Mouse (Mus musculus): ENCODE data around the gene Syne1. TPM values are rescaled to one million over a fixed set of nuclear protein-coding genes. Genes with fewer than 3 reads are reported as not detected.

The Syne1 gene
- polyA plus RNA-seq, 1 experiment from 2014 or later: 21.7 TPM

GRCm38 (mm10) chr10:5229129-5229528 is 322.2 kb downstream of the Syne1 start:
- Histone ChIP-seq H3K27ac (no peak overlapping the region), H3K36me3 (replicated peaks; ENCODE audit: control insufficient read depth, insufficient read depth) (peaks cover 3% of the 10 kb centered on the region; the same call in 1 of the 2 replicates), H3K9ac (no peak overlapping the region), H3K27me3 (ENCODE audit: control insufficient read depth, insufficient read depth, low read length) (no peaks in the 10 kb centered on the region), H3K4me1 (replicated peaks; ENCODE audit: control insufficient read depth, insufficient read depth, low read length) (no peaks in the 10 kb centered on the region), H3K9me3 (ENCODE audit: control insufficient read depth, low read length) (no peaks in the 10 kb centered on the region), H3K4me2 (replicated peaks) (no peak overlapping the region), H3K4me3 (replicated peaks; ENCODE audit: low read length) (no peak overlapping the region)
- WGBS: 96% methylated on average over 8 of the region's 8 CpGs
- no peak for ATAC-seq (ENCODE audit: low FRiP score)
- DNase-seq (ENCODE audit: low spot score): no peak

- Histone ChIP-seq H3K9ac (no peak overlapping the region), H3K9me3 (ENCODE audit: control insufficient read depth, low read length) (no peaks in the 10 kb centered on the region), H3K4me1 (replicated peaks; ENCODE audit: control insufficient read depth, insufficient read depth, low read length) (no peaks in the 10 kb centered on the region), H3K27ac (no peak overlapping the region), H3K4me3 (replicated peaks; ENCODE audit: low read length) (no peak overlapping the region), H3K27me3 (ENCODE audit: control insufficient read depth, insufficient read depth, low read length) (no peaks in the 10 kb centered on the region), H3K36me3 (replicated peaks; ENCODE audit: control insufficient read depth, insufficient read depth) (peaks cover 3% of the 10 kb centered on the region; the same call in 1 of the 2 replicates), H3K4me2 (replicated peaks) (no peak overlapping the region)
- DNase-seq (ENCODE audit: low spot score): no peak
- ATAC-seq (ENCODE audit: low FRiP score): no peak
- 80% methylated on average over 20 of the region's 20 CpGs for WGBS
Observed at GRCm38 (mm10) chr10:5227395-5228076, 323.7 kb downstream of the Syne1 start.

GRCm38 (mm10) chr10:5215943-5216342 is 335.3 kb downstream of the Syne1 start:
- Histone ChIP-seq H3K9ac (no peak overlapping the region), H3K9me3 (ENCODE audit: control insufficient read depth, low read length) (no peaks in the 10 kb centered on the region), H3K36me3 (replicated peaks; ENCODE audit: control insufficient read depth, insufficient read depth) (no peaks in the 10 kb centered on the region), H3K27ac (no peak overlapping the region), H3K4me2 (replicated peaks) (no peak overlapping the region), H3K4me3 (replicated peaks; ENCODE audit: low read length) (no peak overlapping the region), H3K27me3 (ENCODE audit: control insufficient read depth, insufficient read depth, low read length) (no peaks in the 10 kb centered on the region), H3K4me1 (replicated peaks; ENCODE audit: control insufficient read depth, insufficient read depth, low read length) (no peaks in the 10 kb centered on the region)
- WGBS: 61% methylated on average over 1 of the region's 1 CpGs
- DNase-seq (ENCODE audit: low spot score) (no peak), ATAC-seq (ENCODE audit: low FRiP score) (no peak)

- Histone ChIP-seq H3K4me1 (replicated peaks; ENCODE audit: control insufficient read depth, insufficient read depth, low read length) (no peaks in the 10 kb centered on the region), H3K27ac (no peak overlapping the region), H3K9me3 (ENCODE audit: control insufficient read depth, low read length) (no peaks in the 10 kb centered on the region), H3K36me3 (replicated peaks; ENCODE audit: control insufficient read depth, insufficient read depth) (0 out of 2 replicates have a peak, but pooled peaks cover 5% of the 10 kb centered on the region), H3K4me3 (replicated peaks; ENCODE audit: low read length) (no peak overlapping the region), H3K27me3 (ENCODE audit: control insufficient read depth, insufficient read depth, low read length) (no peaks in the 10 kb centered on the region), H3K9ac (no peak overlapping the region), H3K4me2 (replicated peaks) (no peak overlapping the region)
- WGBS: 57% methylated on average over 7 of the region's 7 CpGs
- no peak for DNase-seq (ENCODE audit: low spot score)
- ATAC-seq (ENCODE audit: low FRiP score): no peak
Observed at GRCm38 (mm10) chr10:5207905-5208641, 343.2 kb downstream of the Syne1 start.

GRCm38 (mm10) chr10:5205977-5206376 is 345.3 kb downstream of the Syne1 start:
- Histone ChIP-seq H3K27me3 (ENCODE audit: control insufficient read depth, insufficient read depth, low read length) (no peaks in the 10 kb centered on the region), H3K27ac (no peak overlapping the region), H3K36me3 (replicated peaks; ENCODE audit: control insufficient read depth, insufficient read depth) (0 out of 2 replicates have a peak, but pooled peaks cover 5% of the 10 kb centered on the region), H3K4me2 (replicated peaks) (no peak overlapping the region), H3K4me3 (replicated peaks; ENCODE audit: low read length) (no peak overlapping the region), H3K9me3 (ENCODE audit: control insufficient read depth, low read length) (no peaks in the 10 kb centered on the region), H3K4me1 (replicated peaks; ENCODE audit: control insufficient read depth, insufficient read depth, low read length) (no peaks in the 10 kb centered on the region), H3K9ac (no peak overlapping the region)
- DNase-seq (ENCODE audit: low spot score): no peak
- ATAC-seq (ENCODE audit: low FRiP score): no peak
- WGBS: 89% methylated on average over 3 of the region's 3 CpGs

GRCm38 (mm10) chr10:5205570-5205969 is 345.7 kb downstream of the Syne1 start:
- no peak for ATAC-seq (ENCODE audit: low FRiP score)
- DNase-seq (ENCODE audit: low spot score): no peak
- H3K27me3 ChIP-seq (ENCODE audit: control insufficient read depth, insufficient read depth, low read length): no peaks in the 10 kb centered on the region
- no peaks in the 10 kb centered on the region for H3K4me1 ChIP-seq (replicated peaks; ENCODE audit: control insufficient read depth, insufficient read depth, low read length)
- no peak overlapping the region for H3K4me2 ChIP-seq (replicated peaks)
- no peaks in the 10 kb centered on the region for H3K9me3 ChIP-seq (ENCODE audit: control insufficient read depth, low read length)
- no peak overlapping the region for H3K9ac ChIP-seq
- 92% methylated on average over 5 of the region's 5 CpGs for WGBS
- 0 out of 2 replicates have a peak, but pooled peaks cover 5% of the 10 kb centered on the region for H3K36me3 ChIP-seq (replicated peaks; ENCODE audit: control insufficient read depth, insufficient read depth)
- no peak overlapping the region for H3K4me3 ChIP-seq (replicated peaks; ENCODE audit: low read length)
- no peak overlapping the region for H3K27ac ChIP-seq

- no peaks in the 10 kb centered on the region for H3K9me3 ChIP-seq (ENCODE audit: control insufficient read depth, low read length)
- DNase-seq (ENCODE audit: low spot score) (no peak), ATAC-seq (ENCODE audit: low FRiP score) (peak; percentile 84)
- no peak overlapping the region for H3K4me2 ChIP-seq (replicated peaks)
- H3K4me1 ChIP-seq (replicated peaks; ENCODE audit: control insufficient read depth, insufficient read depth, low read length): no peaks in the 10 kb centered on the region
- H3K27ac ChIP-seq: peak overlapping the region; percentile 53; the same call in 1 of the 2 replicates
- no peaks in the 10 kb centered on the region for H3K27me3 ChIP-seq (ENCODE audit: control insufficient read depth, insufficient read depth, low read length)
- H3K9ac ChIP-seq: no peak overlapping the region; the same call in 1 of the 2 replicates
- H3K36me3 ChIP-seq (replicated peaks; ENCODE audit: control insufficient read depth, insufficient read depth): no peaks in the 10 kb centered on the region
- WGBS: 55% methylated on average over 10 of the region's 10 CpGs
- H3K4me3 ChIP-seq (replicated peaks; ENCODE audit: low read length): no peak overlapping the region
Observed at GRCm38 (mm10) chr10:5203837-5204236, 347.4 kb downstream of the Syne1 start.

GRCm38 (mm10) chr10:5197356-5197755 is 353.9 kb downstream of the Syne1 start:
- Histone ChIP-seq H3K9me3 (ENCODE audit: control insufficient read depth, low read length) (no peaks in the 10 kb centered on the region), H3K4me3 (replicated peaks; ENCODE audit: low read length) (no peak overlapping the region), H3K4me1 (replicated peaks; ENCODE audit: control insufficient read depth, insufficient read depth, low read length) (0 out of 2 replicates have a peak, but pooled peaks cover 4% of the 10 kb centered on the region), H3K36me3 (replicated peaks; ENCODE audit: control insufficient read depth, insufficient read depth) (no peaks in the 10 kb centered on the region), H3K4me2 (replicated peaks) (no peak overlapping the region), H3K27ac (no peak overlapping the region), H3K27me3 (ENCODE audit: control insufficient read depth, insufficient read depth, low read length) (no peaks in the 10 kb centered on the region), H3K9ac (no peak overlapping the region)
- 76% methylated on average over 2 of the region's 2 CpGs for WGBS
- DNase-seq (ENCODE audit: low spot score) (no peak), ATAC-seq (ENCODE audit: low FRiP score) (no peak)

- Histone ChIP-seq H3K4me2 (replicated peaks) (no peak overlapping the region), H3K4me3 (replicated peaks; ENCODE audit: low read length) (no peak overlapping the region), H3K9ac (no peak overlapping the region), H3K27me3 (ENCODE audit: control insufficient read depth, insufficient read depth, low read length) (no peaks in the 10 kb centered on the region), H3K27ac (no peak overlapping the region), H3K9me3 (ENCODE audit: control insufficient read depth, low read length) (no peaks in the 10 kb centered on the region), H3K4me1 (replicated peaks; ENCODE audit: control insufficient read depth, insufficient read depth, low read length) (0 out of 2 replicates have a peak, but pooled peaks cover 4% of the 10 kb centered on the region), H3K36me3 (replicated peaks; ENCODE audit: control insufficient read depth, insufficient read depth) (no peaks in the 10 kb centered on the region)
- 95% methylated on average over 5 of the region's 5 CpGs for WGBS
- no peak for ATAC-seq (ENCODE audit: low FRiP score)
- DNase-seq (ENCODE audit: low spot score): no peak
Observed at GRCm38 (mm10) chr10:5196267-5196666, 355.0 kb downstream of the Syne1 start.
